Mouse (Mus musculus) macrophage (primary cell): ENCODE results near the gene Ston1. TPM values are rescaled to one million over a fixed set of nuclear protein-coding genes. Genes with fewer than 3 reads are reported as not detected.

Experiments used
- H3K27ac ChIP-seq: fragments of 350-480 bp; formaldehyde crosslinking; 2 replicates; pipeline ENCODE4 v1.9.0; 2021
- H3K36me3 ChIP-seq: fragments of 350-480 bp; formaldehyde crosslinking; 2 replicates; pipeline ENCODE4 v1.9.0; 2021; ENCODE audit errors: inconsistent target
- H3K4me3 ChIP-seq: fragments of 350-480 bp; formaldehyde crosslinking; 2 replicates; pipeline ENCODE4 v1.9.0; 2021; ENCODE audit errors: inconsistent target
- H3K79me2 ChIP-seq: fragments of 350-480 bp; formaldehyde crosslinking; 2 replicates; pipeline ENCODE4 v1.9.0; 2021; ENCODE audit errors: inconsistent target
- WGBS: methylation state at CpG from one replicate; pipeline ENCODE4 v1.1.7; 2026; ENCODE audit warnings: inconsistent platforms; ENCODE audit not compliant: missing documents; 5-methylcytosine and 5-hydroxymethylcytosine counted together
- polyA plus RNA-seq: library from polyadenylated mRNA; stranded (reverse); fragments of 250-400 nt; gene quantifications from 3 replicates; pipeline ENCODE4 v1.2.4, GENCODE M21; 2018; ENCODE audit warnings: inconsistent platforms

Gene Ston1
- polyA plus RNA-seq, 1 experiment from 2014 or later = 0.44 TPM

DNA sequence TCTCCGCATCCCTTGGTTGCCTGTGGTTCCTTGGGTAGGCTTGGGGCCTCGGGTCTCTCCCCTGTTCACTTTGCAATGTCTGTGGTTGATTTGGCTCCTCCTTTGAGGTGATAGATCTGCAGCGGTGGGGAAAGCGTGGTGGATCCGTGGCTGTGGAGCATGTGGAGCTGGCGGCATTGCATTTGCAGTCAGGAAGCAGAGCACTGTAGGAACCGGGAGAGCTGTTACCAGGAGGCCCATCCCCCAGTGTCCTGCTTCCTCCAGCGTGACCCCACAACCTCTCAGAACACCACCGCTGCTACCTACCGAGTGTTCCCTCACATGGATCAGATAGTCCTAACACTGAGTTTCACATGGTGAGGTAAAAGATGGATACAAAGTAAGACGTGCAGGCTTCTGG lies 26.7 kb upstream of the Ston1 start:
- H3K79me2 ChIP-seq = no peaks in the 10 kb centered on the region
- H3K4me3 ChIP-seq = no peak overlapping the region
- H3K27ac ChIP-seq = no peak overlapping the region
- WGBS = 96% methylated on average over 11 of the region's 11 CpGs
- H3K36me3 ChIP-seq = peaks cover 91% of the 10 kb centered on the region

- Histone ChIP-seq H3K27ac (no peak overlapping the region), H3K36me3 (peaks cover 94% of the 10 kb centered on the region), H3K79me2 (no peaks in the 10 kb centered on the region), H3K4me3 (no peak overlapping the region)
- 93% methylated on average over 5 of the region's 5 CpGs for WGBS
Measured at GRCm38 (mm10) chr17:88574811-88575210, 22.7 kb upstream of the Ston1 start.

DNA sequence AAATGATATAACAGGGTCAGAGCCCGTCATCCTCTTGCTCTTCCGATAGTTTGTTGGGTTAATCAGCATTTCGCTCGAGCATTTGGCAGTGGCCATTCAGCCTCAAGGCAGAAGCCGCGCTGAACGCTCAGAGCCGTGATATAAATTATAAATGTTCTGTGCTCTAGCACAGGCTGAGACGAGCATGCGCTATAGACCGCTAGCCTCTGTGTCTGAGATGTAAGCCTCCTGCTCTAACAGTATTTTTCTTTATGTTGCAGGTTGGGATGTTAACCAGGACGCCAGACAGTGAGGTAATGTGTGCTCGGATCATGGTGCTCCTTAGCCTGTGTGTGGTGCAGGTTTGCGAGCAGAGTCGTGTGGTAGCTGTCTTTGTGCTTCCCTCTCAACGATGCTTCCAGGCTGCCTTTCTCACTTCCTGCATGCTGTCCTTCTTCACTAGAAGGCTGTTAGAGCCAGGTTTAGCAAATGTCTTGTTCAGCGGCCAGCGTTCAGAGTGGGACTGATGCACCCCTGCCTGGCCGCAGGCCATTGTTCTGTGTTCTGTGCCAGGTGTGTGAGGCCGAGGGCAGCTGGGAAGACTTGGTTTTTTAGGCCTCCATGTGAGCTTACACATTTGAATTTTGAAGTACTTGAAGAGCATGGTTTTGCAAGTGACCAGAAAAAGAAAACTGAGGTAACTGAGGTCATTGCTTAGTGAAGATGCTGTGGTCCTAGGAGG lies 18.8 kb upstream of the Ston1 start:
- Histone ChIP-seq H3K36me3 (peaks cover 96% of the 10 kb centered on the region), H3K4me3 (no peak overlapping the region), H3K79me2 (no peaks in the 10 kb centered on the region), H3K27ac (no peak overlapping the region)
- WGBS = 96% methylated on average over 19 of the region's 20 CpGs

DNA sequence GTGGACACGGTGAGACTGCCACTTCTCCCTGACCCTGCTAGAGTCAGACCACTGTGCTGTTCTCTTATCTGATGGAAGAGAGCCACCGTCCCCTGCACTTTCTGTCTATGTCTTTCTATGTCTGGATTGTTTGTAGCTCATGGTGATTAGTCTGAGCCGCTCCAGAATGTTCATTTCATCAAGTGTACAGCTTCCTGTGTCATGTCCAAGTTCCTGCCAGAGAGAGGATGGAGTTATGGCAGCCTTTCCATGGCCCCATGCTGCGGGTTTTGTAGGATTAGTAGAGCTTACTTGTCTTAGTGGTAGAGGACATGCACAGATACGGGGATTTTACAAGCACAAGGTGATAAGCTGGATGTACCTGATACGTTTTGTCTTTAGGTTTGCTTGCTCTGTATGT lies 16.9 kb upstream of the Ston1 start:
- 94% methylated on average over 6 of the region's 6 CpGs for WGBS
- peaks cover 95% of the 10 kb centered on the region for H3K36me3 ChIP-seq
- no peak overlapping the region for H3K27ac ChIP-seq
- H3K4me3 ChIP-seq = no peak overlapping the region
- H3K79me2 ChIP-seq = no peaks in the 10 kb centered on the region

DNA sequence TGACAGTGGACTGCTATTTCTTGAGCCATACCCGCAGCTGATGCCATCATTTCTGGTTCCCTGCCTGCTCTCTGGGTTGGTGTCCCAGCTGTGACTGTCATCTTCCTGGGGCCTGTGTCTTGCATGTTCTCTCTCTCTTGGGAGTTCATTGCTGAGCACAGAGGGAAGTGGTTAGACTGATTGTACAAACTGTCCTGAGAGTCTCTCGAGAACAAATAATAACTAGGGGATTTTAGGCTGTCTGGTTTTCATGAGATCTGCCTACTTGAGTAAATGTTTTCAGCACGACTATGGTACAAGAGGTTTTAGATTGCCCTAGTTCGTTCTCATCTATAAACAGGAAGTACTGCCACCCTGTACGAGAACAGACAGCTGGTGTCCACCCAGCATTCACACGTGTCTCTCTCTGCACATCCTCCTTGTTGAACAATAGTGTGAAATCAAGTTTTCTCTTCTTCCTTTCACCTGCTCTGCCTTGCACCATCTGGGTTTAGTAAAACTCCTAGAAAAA lies 15.9 kb upstream of the Ston1 start:
- WGBS = 61% methylated on average over 6 of the region's 6 CpGs
- Histone ChIP-seq H3K36me3 (peaks cover 95% of the 10 kb centered on the region), H3K79me2 (no peaks in the 10 kb centered on the region), H3K4me3 (no peak overlapping the region), H3K27ac (no peak overlapping the region)

GRCm38 (mm10) chr17:88582999-88583398 lies 14.5 kb upstream of the Ston1 start:
- no peak overlapping the region for H3K4me3 ChIP-seq
- no peak overlapping the region for H3K27ac ChIP-seq
- H3K36me3 ChIP-seq = peaks cover 95% of the 10 kb centered on the region
- WGBS = 99% methylated on average over 10 of the region's 11 CpGs
- no peaks in the 10 kb centered on the region for H3K79me2 ChIP-seq

DNA sequence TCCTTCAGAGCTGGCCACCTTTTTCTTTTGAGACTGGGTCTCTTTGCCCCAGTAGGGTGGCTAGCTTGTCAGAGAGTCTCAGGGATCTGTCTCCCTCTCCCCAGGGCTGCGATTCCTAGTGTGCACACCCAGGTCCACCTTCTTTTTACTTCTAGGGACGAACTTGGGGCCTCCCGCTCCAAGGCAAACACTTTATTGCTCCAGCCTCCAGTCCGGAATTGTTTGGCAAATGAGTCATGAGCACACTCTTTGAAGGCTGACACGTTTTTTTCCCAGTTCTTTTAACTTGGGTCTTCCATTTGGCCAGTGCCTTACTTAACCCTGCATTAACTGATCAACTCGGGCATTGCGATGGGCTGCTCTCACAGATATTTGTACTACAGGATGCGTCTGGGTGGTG lies 14.1 kb upstream of the Ston1 start:
- no peaks in the 10 kb centered on the region for H3K79me2 ChIP-seq
- H3K36me3 ChIP-seq = peaks cover 96% of the 10 kb centered on the region

GRCm38 (mm10) chr17:88587371-88587770 lies 10.1 kb upstream of the Ston1 start:
- WGBS = 93% methylated on average over 14 of the region's 15 CpGs
- no peak overlapping the region for H3K27ac ChIP-seq
- H3K79me2 ChIP-seq = no peaks in the 10 kb centered on the region
- no peak overlapping the region for H3K4me3 ChIP-seq
- H3K36me3 ChIP-seq = peaks cover 74% of the 10 kb centered on the region

More for the DNA sequence above, 14.1 kb upstream of the Ston1 start:
- H3K4me3 ChIP-seq = no peak overlapping the region
- no peak overlapping the region for H3K27ac ChIP-seq
- WGBS = 94% methylated on average over 8 of the region's 8 CpGs

DNA sequence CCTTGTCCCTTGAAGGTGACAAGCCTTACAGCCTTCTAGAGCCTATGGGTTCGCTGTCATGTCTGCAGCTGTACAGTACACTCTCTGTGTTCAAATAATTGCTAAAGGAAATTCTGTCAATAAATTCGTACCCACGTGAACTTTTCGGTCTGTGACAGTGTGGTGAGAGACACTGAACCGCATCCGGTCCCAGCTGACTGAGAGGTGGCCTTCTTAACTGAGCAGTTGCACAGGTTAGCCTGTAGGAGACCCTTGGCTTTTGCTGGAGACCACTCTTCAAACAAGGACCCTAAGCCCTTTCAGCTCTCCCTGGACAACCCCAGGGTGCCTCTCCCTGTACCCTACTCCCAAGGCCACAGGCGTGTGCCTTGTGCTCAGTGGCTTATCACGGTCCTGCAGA lies 9.3 kb upstream of the Ston1 start:
- 94% methylated on average over 8 of the region's 8 CpGs for WGBS
- Histone ChIP-seq H3K4me3 (no peak overlapping the region), H3K36me3 (peaks cover 67% of the 10 kb centered on the region), H3K79me2 (no peaks in the 10 kb centered on the region), H3K27ac (no peak overlapping the region)

GRCm38 (mm10) chr17:88590251-88590650 lies 7.2 kb upstream of the Ston1 start:
- no peaks in the 10 kb centered on the region for H3K79me2 ChIP-seq
- no peak overlapping the region for H3K27ac ChIP-seq
- no peak overlapping the region for H3K4me3 ChIP-seq
- WGBS = 97% methylated on average over 6 of the region's 6 CpGs
- peaks cover 49% of the 10 kb centered on the region for H3K36me3 ChIP-seq

DNA sequence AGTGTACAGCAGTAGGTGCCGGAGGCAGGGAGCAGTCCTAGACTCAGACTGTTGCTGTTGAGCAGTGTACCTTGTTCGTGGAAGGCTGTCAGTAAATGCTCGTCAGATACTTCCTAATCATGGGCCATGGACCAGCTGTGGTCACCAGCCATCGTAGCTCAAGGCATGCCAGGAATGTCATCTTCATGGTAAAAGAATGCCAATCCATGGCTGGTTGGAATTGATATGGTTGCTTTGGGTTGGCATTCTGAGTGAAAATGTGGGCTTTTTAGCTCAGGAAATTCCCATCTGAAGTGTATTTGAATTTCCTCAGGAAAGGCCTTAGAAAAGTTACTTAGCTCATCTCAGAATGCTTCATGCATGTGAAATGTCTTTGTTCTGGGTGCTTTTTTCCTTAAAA lies 2.4 kb upstream of the Ston1 start:
- WGBS = 91% methylated on average over 4 of the region's 4 CpGs

GRCm38 (mm10) chr17:88596068-88596467 lies 1.4 kb upstream of the Ston1 start:
- H3K27ac ChIP-seq = no peak overlapping the region
- WGBS = 67% methylated on average over 4 of the region's 4 CpGs
- no peaks in the 10 kb centered on the region for H3K36me3 ChIP-seq
- H3K79me2 ChIP-seq = no peaks in the 10 kb centered on the region
- no peak overlapping the region for H3K4me3 ChIP-seq

More for the DNA sequence above, 2.4 kb upstream of the Ston1 start:
- no peak overlapping the region for H3K4me3 ChIP-seq
- H3K79me2 ChIP-seq = no peaks in the 10 kb centered on the region
- no peak overlapping the region for H3K27ac ChIP-seq
- peaks cover 4% of the 10 kb centered on the region for H3K36me3 ChIP-seq

GRCm38 (mm10) chr17:88596544-88597221 lies 801 bp upstream of the Ston1 start:
- Histone ChIP-seq H3K79me2 (no peaks in the 10 kb centered on the region), H3K36me3 (no peaks in the 10 kb centered on the region), H3K27ac (no peak overlapping the region), H3K4me3 (peak overlapping the region; percentile 21; the same call in 1 of the 2 replicates)
- 47% methylated on average over 15 of the region's 16 CpGs for WGBS

GRCm38 (mm10) chr17:88598056-88598420 lies 554 bp downstream of the Ston1 start:
- peak overlapping the region; percentile 21; the same call in 1 of the 2 replicates for H3K4me3 ChIP-seq
- no peaks in the 10 kb centered on the region for H3K36me3 ChIP-seq
- H3K79me2 ChIP-seq = no peaks in the 10 kb centered on the region
- WGBS = 59% methylated on average over 5 of the region's 5 CpGs
- H3K27ac ChIP-seq = no peak overlapping the region
